ENCODE assay signal across 1 mouse cellular context in genomic region chr5:20913372-20914275, GRCm38 (mm10).
TF ChIP-seq lines count a peak whose summit lies in the region.

No protein-coding gene starts in this region.

TF ChIP-seq in CH12.LX, 34 proteins besides CTCF, POLR2A, EP300 and RAD21 (continued from another document):
- TF ChIP-seq SIN3A (IDR thresholded peaks at IDR 0.05; ENCODE audit: low read length) (no peak; the same call in 1 of the 2 replicates), HCFC1 (IDR thresholded peaks at IDR 0.05; ENCODE audit: low read depth, low read length) (no peak), MEF2A (IDR thresholded peaks at IDR 0.05; ENCODE audit: borderline replicate concordance, low read depth, low read length) (peak; percentile 66), JUND (conservative IDR thresholded peaks at IDR 0.05; ENCODE audit: low read depth, low read length) (no peak), E2F4 (IDR thresholded peaks at IDR 0.05; ENCODE audit: insufficient replicate concordance, low read depth, low read length) (no peak), BHLHE40 (IDR thresholded peaks at IDR 0.05; ENCODE audit: low read depth, low read length) (no peak), CHD1 (IDR thresholded peaks at IDR 0.05; ENCODE audit: low read depth, low read length) (no peak), USF2 (conservative IDR thresholded peaks at IDR 0.05; ENCODE audit: low read depth, low read length) (no peak)
